Mouse (Mus musculus): ENCODE data around the gene Rmdn3.

The Rmdn3 gene

DNA sequence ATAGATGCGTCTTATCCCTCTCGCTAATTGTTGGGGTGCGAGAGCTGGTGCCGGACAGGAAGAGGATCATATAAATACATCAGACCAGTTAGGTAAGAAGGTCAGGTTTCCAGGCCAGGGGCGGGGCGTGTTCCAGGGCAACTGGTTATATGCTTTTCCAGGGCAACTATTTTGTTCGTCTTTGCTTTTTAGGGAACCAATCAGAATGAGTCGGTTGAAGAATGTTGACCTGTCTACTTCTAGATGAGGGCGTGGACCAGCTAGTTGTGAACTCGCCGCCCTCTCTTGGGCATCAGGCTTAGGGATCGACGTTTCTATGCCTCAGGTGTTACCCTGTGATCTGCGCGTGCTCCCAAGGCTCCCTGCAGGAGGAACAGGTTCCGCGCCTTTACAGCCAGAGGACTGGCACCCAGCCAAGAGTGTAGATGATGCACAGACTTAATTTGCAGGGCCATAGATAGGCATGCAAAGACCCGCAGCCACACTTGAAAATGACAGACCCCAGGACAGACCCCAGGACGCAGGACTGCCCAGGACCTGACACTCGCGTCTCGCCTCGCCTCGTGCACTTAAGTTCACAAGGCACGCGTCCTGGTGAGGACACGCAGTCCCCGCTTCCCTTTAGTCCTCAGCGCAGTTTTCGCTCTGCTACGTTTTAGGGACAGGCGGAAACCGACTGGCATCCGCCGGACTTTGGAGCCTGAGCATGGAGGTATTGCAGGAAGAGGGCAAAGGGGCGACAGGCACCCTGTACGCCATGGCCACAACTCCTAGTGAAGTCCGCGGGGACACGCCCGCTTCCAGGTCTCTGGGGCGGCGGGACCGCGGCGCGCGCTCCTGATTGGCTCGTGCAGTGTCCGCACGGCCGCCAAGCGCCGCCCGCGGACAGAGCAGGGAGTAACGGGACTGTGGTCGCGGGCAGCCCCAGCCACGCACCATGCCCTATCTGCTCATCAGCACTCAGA lies 10.3 kb upstream of the Rmdn3 start, which contains the start of gene Gchfr:
TSS of gene Gchfr (plus strand) at position 873 of the 965 bp plus-strand sequence.
- DNase-seq, result peak; percentile 72 to 84

DNA sequence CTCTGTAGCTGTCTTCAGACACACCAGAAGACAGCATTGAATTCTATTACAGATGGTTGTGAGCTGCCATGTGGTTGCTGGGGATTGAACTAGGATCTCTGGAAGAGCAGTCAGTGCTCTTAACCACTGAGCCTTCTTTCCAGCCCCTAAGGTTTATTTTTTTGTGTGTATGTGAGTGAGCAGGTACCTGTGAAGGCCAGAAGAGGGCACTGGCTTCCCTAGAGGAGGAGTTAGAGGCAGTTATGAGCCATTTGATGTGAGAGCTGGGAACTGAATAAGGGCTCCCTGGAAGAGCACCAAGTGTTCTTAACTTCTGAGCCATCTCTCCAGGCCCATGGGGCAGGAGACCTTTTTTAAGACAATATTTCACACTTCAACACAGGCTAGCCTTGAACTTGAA lies 8.6 kb upstream of the Rmdn3 start:
- no peak for DNase-seq

DNA sequence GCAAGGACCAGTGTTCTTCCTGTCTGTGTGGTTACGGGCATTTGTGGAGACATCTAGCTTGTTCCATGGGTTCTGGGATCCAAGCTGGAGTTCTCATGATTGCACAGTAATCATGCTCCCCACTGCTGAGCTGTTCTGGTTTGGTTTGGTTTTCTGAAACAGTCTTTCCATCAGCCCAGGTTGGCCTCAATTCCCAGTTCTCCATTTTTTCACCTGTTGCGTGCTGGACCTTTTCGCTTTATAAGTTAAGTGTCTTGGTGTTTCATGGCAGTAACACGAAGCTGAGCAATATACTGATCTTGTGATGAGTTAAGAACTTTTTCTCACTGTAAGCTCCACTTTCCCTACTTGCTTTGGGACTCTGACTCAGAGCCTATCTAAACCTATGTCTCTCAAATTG lies 7.2 kb upstream of the Rmdn3 start:
- no peak for DNase-seq

DNA sequence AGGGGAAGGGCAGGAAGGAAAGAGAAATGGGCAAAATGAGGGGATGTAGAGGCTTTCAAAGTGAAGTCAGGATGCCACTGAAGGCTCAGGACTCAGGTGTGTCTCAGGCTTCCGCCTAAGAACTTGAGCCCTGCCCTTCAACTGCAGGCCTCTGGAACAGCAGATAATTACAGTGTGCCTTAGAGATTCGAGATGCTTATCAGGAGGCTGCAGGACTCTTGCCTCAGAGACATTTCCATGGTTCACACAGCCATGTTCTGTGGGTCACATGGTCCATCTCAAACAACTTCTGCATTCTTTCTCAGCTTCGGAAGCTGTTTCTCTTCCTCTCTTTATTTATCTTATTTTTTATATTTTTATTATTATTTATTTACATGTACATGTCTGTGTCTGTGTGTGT lies 6.3 kb upstream of the Rmdn3 start:
- DNase-seq, result no peak

DNA sequence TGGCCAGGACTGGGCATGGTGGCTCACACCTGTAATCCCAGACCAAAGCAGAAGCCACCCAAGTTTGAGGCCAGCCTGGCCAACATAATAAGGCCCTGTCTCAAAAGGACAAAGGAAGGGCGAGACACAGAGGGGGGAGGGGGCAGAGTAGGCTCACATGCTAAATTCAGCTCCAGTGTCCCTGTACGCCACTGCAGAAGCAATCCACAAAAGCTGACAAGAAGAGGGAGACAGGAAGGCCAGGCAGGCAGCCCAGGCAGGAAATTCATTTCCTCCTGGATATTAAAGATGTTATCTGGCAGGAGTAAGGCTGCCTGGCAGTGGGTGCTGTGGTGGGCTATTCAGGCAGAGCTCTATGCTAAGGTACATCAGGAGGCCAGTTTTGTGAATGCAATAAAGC lies 4.4 kb upstream of the Rmdn3 start:
- peak; percentile 60 to 80 for DNase-seq

DNA sequence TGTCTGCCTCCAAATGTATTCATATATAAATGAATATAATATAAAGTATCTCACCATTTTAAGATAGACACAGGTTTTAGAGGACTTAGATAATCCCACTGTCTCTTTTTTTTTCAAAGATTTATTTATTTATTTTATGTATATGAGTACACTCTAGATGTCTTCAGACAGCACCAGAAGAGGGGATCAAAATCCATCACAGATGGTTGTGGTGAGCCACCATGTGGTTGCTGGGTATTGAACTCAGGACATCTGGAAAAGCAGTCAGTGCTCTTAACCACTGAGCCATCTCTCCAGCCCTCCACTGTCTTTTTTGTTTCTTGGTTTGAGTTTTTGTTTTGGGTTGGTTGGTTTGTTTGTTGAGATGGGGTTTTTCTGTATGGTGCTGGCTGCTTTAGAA lies 1.0 kb upstream of the Rmdn3 start:
- DNase-seq, result no peak

DNA sequence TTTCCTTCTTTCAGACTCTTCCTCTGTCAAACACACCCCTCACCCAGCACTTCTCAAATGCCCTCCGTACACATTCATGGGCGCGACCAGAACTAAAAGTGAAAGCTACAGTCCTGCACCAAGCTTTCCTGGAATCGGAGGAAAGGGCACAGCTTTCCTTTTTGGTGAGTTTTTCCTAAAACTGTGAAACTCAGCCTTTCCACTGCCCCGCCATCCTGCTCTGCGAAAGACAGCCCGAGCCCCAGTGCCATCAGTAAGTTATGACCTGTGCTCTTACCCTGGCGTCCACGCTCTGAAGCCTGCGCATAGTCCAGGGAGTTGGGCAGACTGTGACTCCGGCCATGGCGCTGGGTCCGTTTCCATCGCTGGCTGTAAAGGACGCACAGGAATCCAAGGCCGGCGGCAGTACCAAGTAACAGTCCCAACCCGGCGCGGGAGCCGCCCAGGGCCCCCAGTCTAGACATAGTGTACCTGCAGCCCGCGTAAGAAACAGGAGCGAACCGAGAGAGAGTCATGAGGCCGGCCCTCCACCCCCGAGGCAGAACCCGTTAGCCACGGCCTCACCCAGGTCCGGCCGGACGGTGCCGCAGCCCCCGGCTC lies 653 bp downstream of the Rmdn3 start:
- DNase-seq, result peak in 1 of 2 experiments; percentile 36

DNA sequence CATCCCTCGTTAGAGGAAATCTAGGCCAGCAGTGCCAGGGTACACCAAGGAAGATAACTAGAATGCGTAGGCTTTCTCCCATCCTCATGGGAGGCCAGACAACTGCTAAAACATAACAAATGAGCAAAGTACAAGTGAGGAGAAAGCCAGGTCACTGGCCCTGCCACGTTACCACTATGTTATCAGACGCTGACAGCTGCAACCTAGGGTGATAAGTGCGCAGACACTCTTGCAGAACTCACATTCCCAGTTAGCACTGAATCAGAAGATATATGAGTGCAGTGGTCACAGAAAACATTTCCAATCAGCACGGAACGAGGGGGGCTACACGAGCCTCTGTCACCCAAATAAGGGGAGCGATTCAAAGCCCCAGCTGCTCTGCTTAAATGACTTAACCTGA lies 1.4 kb downstream of the Rmdn3 start:
- peak in 1 of 2 experiments; percentile 9 for DNase-seq

DNA sequence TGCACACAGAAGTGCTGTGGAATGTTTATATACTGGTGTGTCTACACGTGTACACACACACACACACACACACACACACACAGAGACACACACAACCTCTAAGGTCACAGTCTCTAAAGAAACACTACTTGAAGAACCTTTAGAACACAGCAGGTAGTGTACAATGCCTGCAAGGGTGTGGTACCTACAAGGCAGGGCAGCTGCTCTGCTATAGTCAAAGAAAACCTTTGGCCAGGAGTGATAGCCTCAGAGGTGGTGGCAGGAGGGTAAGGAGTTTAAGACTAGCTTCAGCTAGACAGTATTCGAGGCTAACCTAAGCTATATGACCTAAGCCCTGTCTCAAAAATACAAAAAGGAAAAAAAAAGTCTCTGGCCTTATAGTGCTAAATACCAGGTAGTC lies 2.2 kb downstream of the Rmdn3 start:
- no peak for DNase-seq

DNA sequence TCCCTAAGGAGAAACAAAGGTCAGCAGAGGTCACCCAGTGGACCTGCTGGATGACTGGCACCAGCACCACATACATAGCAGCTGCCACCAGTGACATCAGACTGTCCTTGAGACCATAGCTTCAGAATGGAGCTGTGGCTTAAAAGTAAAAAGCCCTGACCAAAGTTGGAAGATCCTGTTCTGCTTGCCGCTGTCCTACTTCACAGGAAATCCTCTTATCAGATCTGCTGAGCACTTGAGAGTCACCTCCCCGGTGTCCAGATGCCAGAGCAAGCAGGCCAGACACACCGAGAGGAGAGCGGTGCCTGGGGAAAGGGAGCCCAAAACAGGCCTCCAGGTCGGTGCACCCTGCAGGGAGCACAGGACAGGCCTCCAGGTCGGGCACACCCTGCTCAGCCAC lies 4.6 kb downstream of the Rmdn3 start:
- no peak for DNase-seq

DNA sequence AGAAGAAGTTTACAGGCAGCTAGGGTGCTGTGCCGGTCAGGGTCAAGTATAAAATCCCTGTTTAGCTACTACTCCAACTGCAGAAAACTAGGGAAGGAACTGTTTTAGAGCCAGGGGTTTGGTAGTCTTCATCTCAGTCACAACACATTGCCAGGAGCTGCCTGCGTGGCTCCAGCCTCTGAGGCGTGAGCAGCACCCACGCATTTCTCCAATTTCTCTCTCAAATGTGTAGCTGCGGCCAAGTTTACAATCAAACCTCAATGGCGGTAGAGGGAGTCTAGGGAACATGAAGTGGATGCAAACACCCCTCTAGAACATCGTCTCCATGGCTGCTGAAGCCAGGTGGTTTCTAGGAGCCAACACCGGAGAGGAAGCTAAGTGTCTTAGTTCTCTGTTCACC lies 9.1 kb downstream of the Rmdn3 start:
- DNase-seq, result no peak

DNA sequence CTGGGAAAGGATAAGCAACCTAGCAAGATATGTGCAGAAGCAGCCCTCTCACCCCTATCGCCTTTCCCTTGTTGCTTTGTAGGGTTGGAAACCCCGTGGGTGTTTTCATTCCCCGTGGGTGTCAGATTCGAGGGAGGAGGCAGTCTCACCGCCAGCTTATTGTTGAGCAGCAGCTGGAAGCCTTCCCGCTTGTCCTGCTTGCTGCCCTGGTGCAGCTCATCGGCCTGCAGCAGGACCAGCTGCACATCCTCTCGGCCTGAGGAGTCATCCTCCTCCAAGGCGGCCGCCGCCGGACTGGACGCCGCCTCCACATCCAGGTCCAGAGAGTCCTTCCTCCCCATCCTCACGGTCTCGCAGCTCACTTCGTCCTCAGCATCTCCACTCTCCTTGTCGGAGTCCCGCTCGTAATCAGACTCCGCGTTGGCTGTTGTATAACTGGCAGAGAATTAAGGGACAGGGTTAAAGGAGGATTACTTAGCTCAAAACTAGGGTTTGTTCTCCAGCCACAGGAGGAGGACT lies 9.6 kb downstream of the Rmdn3 start:
- DNase-seq, result no peak

DNA sequence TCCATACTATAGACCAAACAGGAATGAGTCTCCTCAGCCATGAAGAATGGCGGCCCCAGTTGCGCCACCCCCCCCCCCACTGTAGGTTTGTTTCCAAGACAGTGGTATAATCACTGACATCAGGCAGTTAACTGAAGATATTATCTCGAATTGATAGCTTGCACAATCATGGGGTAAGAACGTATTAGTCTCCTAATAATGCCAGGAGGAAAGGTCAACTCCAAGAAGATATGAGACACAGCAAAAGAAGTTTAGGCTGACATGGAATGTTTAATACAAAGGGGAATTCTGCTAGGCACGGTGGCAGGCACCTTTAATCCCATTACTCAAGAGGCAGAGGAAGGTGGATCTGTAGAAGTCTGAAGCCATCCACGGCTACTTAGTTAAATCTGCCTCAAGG lies 10.4 kb downstream of the Rmdn3 start:
- DNase-seq, result no peak

DNA sequence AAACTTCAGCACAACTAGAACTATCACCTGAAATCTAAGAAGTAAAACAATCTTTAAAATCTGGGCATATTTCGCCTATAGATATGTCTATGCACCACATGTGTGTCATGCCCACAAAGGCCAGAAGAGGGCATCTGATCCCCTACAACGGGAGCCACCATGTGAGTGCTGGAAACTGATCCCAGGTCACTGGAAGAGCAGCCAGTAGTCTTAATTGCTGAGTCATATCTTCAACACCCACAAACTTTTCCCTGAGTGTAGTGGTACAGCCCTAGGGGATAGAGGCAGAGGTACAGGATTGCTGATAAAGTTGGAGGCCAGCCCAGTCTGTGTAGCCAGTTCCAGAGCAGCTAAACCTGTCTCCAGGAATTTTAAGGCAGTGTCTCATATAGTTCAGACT lies 11.6 kb downstream of the Rmdn3 start:
- DNase-seq, result peak in 1 of 2 experiments; percentile 19

DNA sequence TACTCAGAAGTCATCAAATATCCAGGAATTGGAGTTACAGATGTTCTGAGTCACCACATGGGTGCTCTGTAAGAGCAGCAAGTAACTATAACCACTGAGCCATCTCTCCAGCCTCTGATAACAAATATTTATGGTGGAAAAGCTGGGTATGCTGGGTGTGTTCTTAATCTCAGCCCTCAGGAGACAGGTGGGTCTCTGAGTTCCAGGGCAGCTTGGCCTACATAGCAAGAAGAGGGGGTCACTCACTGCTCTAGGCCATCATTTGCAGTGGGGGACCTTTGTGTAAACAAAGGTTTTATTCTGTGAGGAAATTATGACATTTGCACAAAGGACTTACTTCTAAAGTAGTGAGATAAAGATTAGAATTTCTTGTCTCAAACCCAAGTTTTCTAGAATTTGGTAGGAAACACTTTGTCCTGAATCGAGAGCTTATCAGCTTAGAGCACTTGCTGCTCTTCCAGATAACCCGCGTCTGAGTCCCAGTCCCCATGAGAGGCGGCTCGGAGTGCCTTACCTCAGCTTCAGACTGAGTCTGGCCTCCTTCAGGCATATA lies 20.4 kb downstream of the Rmdn3 start:
- no peak for DNase-seq

DNA sequence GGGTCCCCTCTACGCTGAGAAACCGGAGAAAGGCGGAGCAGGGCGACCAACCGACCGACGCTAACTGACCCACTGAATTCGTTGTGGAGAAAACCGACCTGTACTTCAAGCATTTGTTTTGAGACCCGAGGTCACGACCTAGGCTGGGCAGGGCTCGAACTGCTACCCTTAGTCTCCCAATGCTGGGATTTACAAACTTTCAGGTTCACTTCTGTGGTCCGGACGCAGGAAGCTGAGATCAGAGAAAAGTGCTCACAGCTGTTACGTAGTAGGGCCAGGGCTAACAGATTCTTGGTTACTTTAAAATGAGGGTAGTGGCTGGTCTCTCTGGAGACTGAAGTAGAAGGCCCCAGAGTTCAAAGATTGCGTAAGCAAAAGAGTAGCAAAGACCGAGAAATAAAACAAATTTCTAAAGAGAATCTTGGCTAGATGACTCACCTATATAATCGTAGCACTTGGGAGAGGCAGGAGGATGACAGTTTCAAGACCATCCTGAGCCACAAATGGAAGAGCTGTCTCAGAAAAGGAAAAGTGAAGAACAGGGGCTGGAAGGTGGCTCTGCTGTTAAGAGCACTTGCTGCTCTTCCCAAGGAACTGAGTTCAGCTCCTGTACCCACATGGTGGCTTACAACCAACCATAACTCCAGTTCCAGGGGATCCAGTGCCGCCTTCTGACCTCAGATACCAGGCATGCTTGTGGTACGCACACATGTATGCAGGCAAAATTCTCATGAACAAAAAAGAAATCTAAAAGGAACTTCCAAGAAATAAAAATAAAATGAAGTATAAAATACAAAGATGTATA lies 43.5 kb downstream of the Rmdn3 start:
- DNase-seq, result no peak

DNA sequence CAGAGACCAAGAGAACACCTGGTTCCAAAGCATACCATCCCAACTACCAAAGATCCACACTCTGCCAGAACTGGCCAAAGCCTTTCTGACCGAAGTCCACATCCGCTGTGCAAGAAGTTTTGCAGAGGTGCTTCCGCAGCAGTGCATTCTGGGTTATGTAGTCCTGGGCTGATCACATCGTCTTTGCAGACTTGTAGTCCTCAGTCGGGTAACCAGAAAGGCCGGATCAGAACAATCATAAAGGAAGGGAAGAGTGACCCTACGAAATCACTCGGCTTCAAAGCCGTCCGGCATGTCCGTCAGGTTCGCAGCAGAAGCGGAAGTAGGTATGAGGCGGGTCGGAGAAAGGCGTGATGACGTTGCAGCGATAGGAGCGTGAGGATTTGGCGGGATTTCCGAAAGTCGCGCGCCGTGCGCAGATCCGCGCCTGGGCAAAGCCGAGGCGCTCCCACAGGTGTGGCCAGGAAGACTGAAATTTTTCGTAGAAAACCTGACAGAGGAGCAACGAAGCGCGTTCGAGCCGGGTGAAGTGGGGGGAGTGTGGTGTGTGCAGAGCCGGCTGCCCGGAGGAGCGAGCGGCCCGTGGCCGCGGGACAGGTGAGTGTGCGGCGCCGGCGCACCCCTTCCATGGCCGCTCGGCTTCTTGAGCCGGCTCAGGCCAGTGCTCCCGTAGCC lies 44.3 kb downstream of the Rmdn3 start, which contains the start of gene Rad51:
TSS of gene Rad51 (plus strand) at position 356 of the 675 bp plus-strand sequence.
- peak; percentile 89 to 90 for DNase-seq

DNA sequence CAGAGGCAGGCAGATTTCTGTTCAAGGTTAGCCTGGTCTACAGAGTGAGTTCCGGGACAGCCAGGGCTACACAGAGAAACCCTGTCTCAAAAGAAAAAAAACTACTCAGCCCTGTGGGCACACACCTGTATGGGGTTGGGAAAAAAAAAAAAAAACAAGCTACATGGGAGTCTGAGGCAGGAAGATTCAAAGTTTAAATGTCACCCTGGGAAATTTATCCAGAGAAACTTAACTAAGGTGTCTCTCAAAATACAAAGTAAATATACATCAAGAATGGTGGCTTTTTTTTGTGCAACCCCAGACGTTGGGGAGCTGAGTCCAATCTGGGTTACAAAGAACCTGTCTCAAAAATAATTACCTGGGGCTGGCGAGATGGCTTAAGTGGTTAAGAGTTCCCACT lies 45.8 kb downstream of the Rmdn3 start:
- no peak for DNase-seq

DNA sequence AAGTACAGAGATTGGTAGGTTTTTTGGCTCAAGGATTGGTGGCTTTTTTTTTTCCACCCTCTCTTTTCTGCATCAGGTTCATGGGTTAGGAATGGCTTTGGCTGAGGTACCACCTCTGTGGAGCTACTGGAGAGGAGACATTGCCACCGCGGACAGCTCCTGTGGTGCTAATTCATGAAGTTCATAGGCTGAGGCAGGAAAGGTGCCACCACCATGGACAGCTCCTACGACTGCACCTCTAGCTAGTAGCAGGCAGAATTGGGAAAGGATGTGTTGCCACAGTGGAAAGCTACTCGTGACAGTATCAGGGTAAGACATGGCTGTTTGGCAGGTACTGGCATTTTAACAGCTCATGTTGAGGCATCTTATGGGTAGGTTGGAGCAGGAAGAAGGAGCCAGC lies 48.3 kb downstream of the Rmdn3 start:
- peak; percentile 18 to 34 for DNase-seq

DNA sequence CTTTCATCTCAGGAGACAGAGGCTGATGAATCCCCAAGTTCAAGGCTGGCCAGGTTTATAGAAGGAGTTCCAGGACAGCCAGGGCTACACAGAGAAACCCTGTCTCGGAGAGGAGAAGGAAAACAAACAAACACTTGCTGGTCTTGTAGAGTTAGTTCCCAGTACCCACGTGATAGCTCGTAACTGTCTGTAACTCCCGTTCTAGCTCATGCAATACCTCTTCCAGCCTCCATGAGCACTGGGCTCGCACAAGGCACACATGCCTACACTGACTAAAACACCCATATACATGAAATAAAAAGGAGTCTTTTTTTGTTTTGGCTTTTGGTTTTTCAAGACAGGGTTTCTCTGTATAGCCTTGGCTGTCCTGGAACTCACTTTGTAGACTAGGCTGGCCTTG lies 50.3 kb downstream of the Rmdn3 start:
- no peak for DNase-seq

DNA sequence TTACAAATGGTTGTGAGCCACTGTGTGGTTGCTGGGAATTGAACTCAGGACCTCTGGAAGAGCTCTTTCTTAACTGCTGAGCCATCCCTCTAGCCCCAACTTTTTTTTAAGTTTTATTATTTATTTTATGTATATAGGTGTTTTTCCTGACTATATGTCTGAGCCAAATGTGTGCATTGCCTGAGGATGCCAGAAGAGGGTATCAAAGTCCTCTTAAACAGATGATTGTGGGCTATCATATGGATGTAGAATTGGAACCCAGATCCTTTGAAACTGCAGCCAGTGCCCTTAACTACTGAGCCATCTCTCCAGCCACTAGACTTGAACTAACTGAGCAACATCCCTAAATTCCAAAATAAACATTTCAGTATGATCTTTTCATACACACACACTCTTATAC lies 55.3 kb downstream of the Rmdn3 start:
- DNase-seq, result no peak
